25 mouse cellular contexts compared by ENCODE assay signal in genomic region chr16:30253374-30253773, GRCm38 (mm10). TPM values are rescaled to one million over a fixed set of nuclear protein-coding genes. Genes with fewer than 3 reads are reported as not detected.
"Had no signal": no experiment of that assay in that cellular context is flagged by ENCODE, and none has a peak within 500 bp of the region (broad histone marks: within the 10 kb centered on the region; RNA-seq: fewer than 3 reads in every experiment).

No protein-coding gene starts in this region.

- ATAC-seq: hindbrain, embryonic 16.5 days had no signal

- H3K4me2 ChIP-seq: limb, embryonic 13.5 days; lung, embryonic 15.5 days; midbrain, embryonic 11.5 days had no signal

- H3K27ac ChIP-seq: layer of hippocampus, adult 2 months; limb, embryonic 10.5 days; limb, embryonic 13.5 days; liver, embryonic 13.5 days; lung, embryonic 15.5 days had no signal

- H3K9me3 ChIP-seq: limb, embryonic 10.5 days; limb, embryonic 13.5 days; liver, embryonic 13.5 days; lung, embryonic 15.5 days; megakaryocyte, embryonic 14.5 days had no signal

- H3K4me1 ChIP-seq: lung, embryonic 15.5 days had no signal

- H3K27me3 ChIP-seq: lung, embryonic 15.5 days had no signal

- DNase-seq: kidney, postnatal 10 days; layer of hippocampus, adult 9-11 months; liver, embryonic 13.5 days; lung, adult 18-20 months; lung, postnatal 10 days; lung, postnatal 36 days; midbrain, embryonic 14.5 days; thymus, adult 2 months; thymus, postnatal 14 days; thymus, postnatal 4 days had no signal

- H3K4me3 ChIP-seq: layer of hippocampus, adult 2 months; limb, embryonic 10.5 days; limb, embryonic 13.5 days; liver, embryonic 13.5 days; lung, embryonic 15.5 days had no signal

- H3K9ac ChIP-seq: limb, embryonic 13.5 days; liver, embryonic 13.5 days; lung, embryonic 15.5 days had no signal

- H3K36me3 ChIP-seq: limb, embryonic 10.5 days; limb, embryonic 13.5 days; liver, embryonic 13.5 days; lung, embryonic 15.5 days had no signal

RNA-seq across cellular contexts. Expression of gene Cpn2, which starts 13.9 kb away (rescaled TPM):
- total RNA-seq: layer of hippocampus, adult 2 months; layer of hippocampus, postnatal 25 days; left cerebral cortex, adult 18-20 months; left cerebral cortex, postnatal 25 days; midbrain, postnatal 0 days had no signal
- polyA plus RNA-seq: hindbrain, embryonic 16.5 days; limb, embryonic 10.5 days; limb, embryonic 13.5 days; lung, embryonic 15.5 days; midbrain, embryonic 11.5 days; midbrain, embryonic 14.5 days; midbrain, postnatal 0 days; neural tube, embryonic 11.5 days; neural tube, embryonic 14.5 days; spleen, adult 2 months had no signal

RNA-seq across cellular contexts. Expression of gene Lrrc15, which starts 29.7 kb away (rescaled TPM):
- total RNA-seq: left cerebral cortex, adult 18-20 months; left cerebral cortex, postnatal 25 days had no signal
- polyA plus RNA-seq: liver, embryonic 13.5 days; small intestine, adult 2 months; spleen, adult 2 months had no signal
